Mouse (Mus musculus) heart, adult 2 months (tissue): ENCODE measurements at regions not wholly inside any gene's neighbourhood (a gene's known extent, or its start where the extent isn't known, plus 50 kb on each side); places are given as distances from the start of the nearest gene placed in this dataset.

ENCODE experiments used
- DNase-seq, 2 experiments: peaks; one replicate each; pipeline ENCODE4 v3.0.0; 2021
- H3K27ac ChIP-seq: fragments of 200-600 bp; 2 replicates; pipeline ENCODE4 v1.8.1; 2022
- H3K27me3 ChIP-seq: fragments of 200-500 bp; 2 replicates; pipeline ENCODE4 v1.6.1; 2012; ENCODE audit warnings: mild to moderate bottlenecking, low read length, inconsistent platforms, mixed read lengths; ENCODE audit not compliant: control insufficient read depth, insufficient read depth
- H3K36me3 ChIP-seq: fragments of 200-500 bp; 2 replicates; pipeline ENCODE4 v1.6.1; 2012; ENCODE audit warnings: low read length, inconsistent platforms; ENCODE audit not compliant: control insufficient read depth, insufficient read depth
- H3K4me1 ChIP-seq: fragments of 200-500 bp; 2 replicates; pipeline ENCODE4 v1.6.1; 2011; ENCODE audit warnings: low read length; ENCODE audit not compliant: control insufficient read depth, insufficient read depth
- H3K4me3 ChIP-seq: fragments of 200-600 bp; 2 replicates; pipeline ENCODE4 v1.8.1; 2022
- H3K79me2 ChIP-seq: fragments of 200-500 bp; replicated peaks from 2 replicates; pipeline ENCODE4 v1.6.1; 2012; ENCODE audit warnings: mild to moderate bottlenecking, inconsistent platforms, low read length, moderate library complexity, mixed read lengths; ENCODE audit not compliant: control insufficient read depth, insufficient read depth
- H3K9ac ChIP-seq: fragments of 200-500 bp; 2 replicates; pipeline ENCODE4 v1.6.1; 2012; ENCODE audit warnings: low read depth, mild to moderate bottlenecking, control low read depth, inconsistent platforms, low read length, mixed read lengths
- CTCF ChIP-seq: fragments of 200-600 bp; IDR thresholded peaks from 2 replicates; pipeline ENCODE4 v1.8.1; 2022; ENCODE audit warnings: antibody characterized with exemption, mild to moderate bottlenecking, moderate library complexity
- EP300 ChIP-seq: fragments of 200-500 bp; IDR thresholded peaks from 2 replicates; pipeline ENCODE4 v1.6.1; 2011; ENCODE audit warnings: low read depth, low read length, control low read depth; ENCODE audit not compliant: insufficient read depth
- POLR2A ChIP-seq: fragments of 200-500 bp; IDR thresholded peaks from 2 replicates; pipeline ENCODE4 v1.6.1; 2011; ENCODE audit warnings: mild to moderate bottlenecking, low read depth, low read length, control low read depth; ENCODE audit not compliant: insufficient read depth
- WGBS: fragments of 180-500 bp; shearing (Covaris S2); methylation state at CpG from one replicate; pipeline ENCODE4 v1.1.7; 2018; 5-methylcytosine and 5-hydroxymethylcytosine counted together
- intact Hi-C: fragments of 180-260 bp; cut with DNase I; formaldehyde crosslinking; loops from one replicate; pipeline ENCODE4 v1.15.1; 2025

- H3K79me2 ChIP-seq, result no peaks in the 10 kb centered on the region
- no peaks in the 10 kb centered on the region for H3K27me3 ChIP-seq
- no peak for DNase-seq
- no peak for TF ChIP-seq POLR2A
- no peak for TF ChIP-seq EP300
- TF ChIP-seq CTCF, result no peak
- H3K27ac ChIP-seq, result no peak overlapping the region
- intact Hi-C loops, result loop anchor here (5.0 kb wide), 1 partner anchor 146 kb away; the partner anchor contains the start of gene Kcnj2
- peaks cover 5% of the 10 kb centered on the region for H3K4me1 ChIP-seq
- 49% methylated on average over 5 of the region's 5 CpGs for WGBS
- no peak overlapping the region for H3K9ac ChIP-seq
- H3K4me3 ChIP-seq, result no peak overlapping the region
- H3K36me3 ChIP-seq, result peaks cover 4% of the 10 kb centered on the region
Measured at GRCm38 (mm10) chr11:111212702-111213328, 146.9 kb downstream of the Kcnj2 start.

- no peak overlapping the region for H3K9ac ChIP-seq
- H3K4me3 ChIP-seq, result no peak overlapping the region
- TF ChIP-seq EP300, result 0 out of 2 replicates have a peak, but pooled peaks have one; percentile 58
- no peak for TF ChIP-seq CTCF
- no peaks in the 10 kb centered on the region for H3K27me3 ChIP-seq
- peaks cover 4% of the 10 kb centered on the region for H3K36me3 ChIP-seq
- no peaks in the 10 kb centered on the region for H3K79me2 ChIP-seq
- 57% methylated on average over 5 of the region's 5 CpGs for WGBS
- H3K27ac ChIP-seq, result no peak overlapping the region; the same call in 1 of the 2 replicates
- intact Hi-C loops, result no loop called here
- H3K4me1 ChIP-seq, result peaks cover 5% of the 10 kb centered on the region
- DNase-seq, result peak; percentile 26 to 60
Measured at GRCm38 (mm10) chr11:111215006-111215405, 149.0 kb downstream of the Kcnj2 start.

GRCm38 (mm10) chr11:111223834-111224233 is 157.9 kb downstream of the Kcnj2 start:
- intact Hi-C loops, result no loop called here
- no peak overlapping the region for H3K9ac ChIP-seq
- no peaks in the 10 kb centered on the region for H3K36me3 ChIP-seq
- TF ChIP-seq POLR2A, result no peak
- no peak for TF ChIP-seq EP300
- TF ChIP-seq CTCF, result no peak
- no peaks in the 10 kb centered on the region for H3K27me3 ChIP-seq
- H3K4me3 ChIP-seq, result no peak overlapping the region
- no peak overlapping the region for H3K27ac ChIP-seq
- DNase-seq, result no peak
- no peaks in the 10 kb centered on the region for H3K79me2 ChIP-seq
- 79% methylated on average over 4 of the region's 4 CpGs for WGBS
- no peaks in the 10 kb centered on the region for H3K4me1 ChIP-seq

- TF ChIP-seq POLR2A (no peak), CTCF (no peak), EP300 (no peak)
- Histone ChIP-seq H3K9ac (no peak overlapping the region), H3K27ac (no peak overlapping the region), H3K79me2 (no peaks in the 10 kb centered on the region), H3K4me1 (no peaks in the 10 kb centered on the region), H3K4me3 (no peak overlapping the region), H3K27me3 (no peaks in the 10 kb centered on the region), H3K36me3 (no peaks in the 10 kb centered on the region)
- DNase-seq, result no peak
- 29% methylated on average over 1 of the region's 1 CpGs for WGBS
- intact Hi-C loops, result no loop called here
Measured at GRCm38 (mm10) chr11:111227305-111227704, 161.3 kb downstream of the Kcnj2 start.

GRCm38 (mm10) chr11:111236741-111237140 is 170.8 kb downstream of the Kcnj2 start:
- 87% methylated on average over 1 of the region's 1 CpGs for WGBS
- no peak overlapping the region for H3K9ac ChIP-seq
- H3K79me2 ChIP-seq, result no peaks in the 10 kb centered on the region
- no peaks in the 10 kb centered on the region for H3K36me3 ChIP-seq
- no peak for TF ChIP-seq POLR2A
- no peak for TF ChIP-seq CTCF
- no peak for TF ChIP-seq EP300
- no peaks in the 10 kb centered on the region for H3K4me1 ChIP-seq
- no peaks in the 10 kb centered on the region for H3K27me3 ChIP-seq
- H3K4me3 ChIP-seq, result no peak overlapping the region
- H3K27ac ChIP-seq, result no peak overlapping the region
- DNase-seq, result no peak
- intact Hi-C loops, result no loop called here

GRCm38 (mm10) chr11:111239784-111240183 is 173.8 kb downstream of the Kcnj2 start:
- Histone ChIP-seq H3K36me3 (no peaks in the 10 kb centered on the region), H3K27ac (no peak overlapping the region), H3K9ac (no peak overlapping the region), H3K27me3 (no peaks in the 10 kb centered on the region), H3K4me3 (no peak overlapping the region), H3K79me2 (no peaks in the 10 kb centered on the region), H3K4me1 (no peaks in the 10 kb centered on the region)
- 69% methylated on average over 3 of the region's 3 CpGs for WGBS
- DNase-seq, result no peak
- no peak for TF ChIP-seq CTCF
- TF ChIP-seq EP300, result no peak
- no peak for TF ChIP-seq POLR2A
- intact Hi-C loops, result no loop called here
